Mouse (Mus musculus) midbrain, embryonic 15.5 days (tissue): ENCODE results near the gene Tmem131l. TPM values are rescaled to one million over a fixed set of nuclear protein-coding genes. Genes with fewer than 3 reads are reported as not detected.

Experiments used
- ATAC-seq: fragments of 200-750 bp; cut with Nextera tagmentation; replicated peaks from 2 replicates; pipeline ENCODE4 v1.8.0; 2017; ENCODE audit warnings: moderate TSS enrichment
- H3K27ac ChIP-seq: fragments of 300-500 bp; sonication (generic); 2 replicates; pipeline ENCODE4 v1.5.1; 2015; ENCODE audit warnings: mild to moderate bottlenecking, inconsistent platforms
- H3K27me3 ChIP-seq: fragments of 300-500 bp; sonication (generic); replicated peaks from 2 replicates; pipeline ENCODE4 v1.6.1; 2015; ENCODE audit warnings: inconsistent platforms
- H3K36me3 ChIP-seq: fragments of 300-500 bp; sonication (generic); replicated peaks from 2 replicates; pipeline ENCODE4 v1.6.1; 2015; ENCODE audit warnings: inconsistent platforms
- H3K4me1 ChIP-seq: fragments of 300-500 bp; sonication (generic); 2 replicates; pipeline ENCODE4 v1.6.1; 2015; ENCODE audit warnings: inconsistent platforms
- H3K4me2 ChIP-seq: fragments of 300-500 bp; sonication (generic); 2 replicates; pipeline ENCODE4 v1.6.1; 2015; ENCODE audit warnings: inconsistent platforms, mild to moderate bottlenecking, moderate library complexity
- H3K4me3 ChIP-seq: fragments of 300-500 bp; sonication (generic); 2 replicates; pipeline ENCODE4 v1.5.1; 2015; ENCODE audit warnings: mild to moderate bottlenecking, inconsistent platforms
- H3K9ac ChIP-seq: fragments of 300-500 bp; sonication (generic); 2 replicates; pipeline ENCODE4 v1.6.1; 2015; ENCODE audit warnings: mild to moderate bottlenecking, inconsistent platforms
- H3K9me3 ChIP-seq: fragments of 300-500 bp; sonication (generic); 2 replicates; pipeline ENCODE4 v1.6.1; 2016; ENCODE audit warnings: inconsistent platforms
- WGBS: fragments of 180-500 bp; shearing (Covaris S2); methylation state at CpG from one replicate; pipeline ENCODE4 v1.1.7; 2015; ENCODE audit warnings: mixed read lengths; 5-methylcytosine and 5-hydroxymethylcytosine counted together
- polyA plus RNA-seq: library from polyadenylated mRNA; unstranded; fragments of >200 nt; fragmentation: Nextera tagmentation; extraction: Ambion mirVana; gene quantifications from 2 replicates; pipeline ENCODE4 v1.2.1, GENCODE M21; 2015

Gene Tmem131l
- polyA plus RNA-seq, 1 experiment from 2014 or later = 70.7 TPM

DNA sequence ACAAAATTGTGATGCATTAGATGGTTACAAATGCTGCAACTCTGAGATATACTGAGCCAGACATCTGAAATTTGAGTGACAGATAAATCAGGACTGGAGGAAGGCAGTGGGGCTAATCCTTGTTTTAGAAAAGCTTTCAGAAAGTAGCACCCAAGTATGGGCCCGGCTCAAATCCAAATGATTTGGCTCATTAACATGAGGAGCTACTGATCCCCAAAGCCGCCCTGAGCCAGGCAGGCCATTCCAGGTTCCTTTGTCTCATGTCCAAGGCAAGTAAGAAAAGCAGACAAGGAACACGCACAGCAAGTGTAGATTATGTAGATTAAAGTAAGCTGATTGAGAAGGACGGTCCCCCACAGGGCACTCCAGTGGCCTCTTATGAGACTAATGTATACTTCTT lies 57.2 kb downstream of the Tmem131l start:
- Histone ChIP-seq H3K4me2 (no peak overlapping the region), H3K36me3 (no peaks in the 10 kb centered on the region), H3K27ac (0 out of 2 replicates have a peak overlapping the region, but pooled peaks have one; percentile 2), H3K4me3 (no peak overlapping the region), H3K27me3 (no peaks in the 10 kb centered on the region), H3K4me1 (peaks cover 90% of the 10 kb centered on the region), H3K9me3 (no peaks in the 10 kb centered on the region), H3K9ac (no peak overlapping the region)
- ATAC-seq = no peak
- WGBS = 22% methylated on average over 4 of the region's 4 CpGs

- Histone ChIP-seq H3K27ac (peak overlapping the region; percentile 86), H3K4me2 (peak overlapping the region; percentile 17), H3K36me3 (no peaks in the 10 kb centered on the region), H3K4me1 (peaks cover 72% of the 10 kb centered on the region), H3K9me3 (no peaks in the 10 kb centered on the region), H3K27me3 (no peaks in the 10 kb centered on the region), H3K4me3 (no peak overlapping the region), H3K9ac (peak overlapping the region; percentile 24)
- ATAC-seq = peak; percentile 86
- 6% methylated on average over 6 of the region's 6 CpGs for WGBS
Measured at GRCm38 (mm10) chr3:83980231-83980872, 59.6 kb downstream of the Tmem131l start.

DNA sequence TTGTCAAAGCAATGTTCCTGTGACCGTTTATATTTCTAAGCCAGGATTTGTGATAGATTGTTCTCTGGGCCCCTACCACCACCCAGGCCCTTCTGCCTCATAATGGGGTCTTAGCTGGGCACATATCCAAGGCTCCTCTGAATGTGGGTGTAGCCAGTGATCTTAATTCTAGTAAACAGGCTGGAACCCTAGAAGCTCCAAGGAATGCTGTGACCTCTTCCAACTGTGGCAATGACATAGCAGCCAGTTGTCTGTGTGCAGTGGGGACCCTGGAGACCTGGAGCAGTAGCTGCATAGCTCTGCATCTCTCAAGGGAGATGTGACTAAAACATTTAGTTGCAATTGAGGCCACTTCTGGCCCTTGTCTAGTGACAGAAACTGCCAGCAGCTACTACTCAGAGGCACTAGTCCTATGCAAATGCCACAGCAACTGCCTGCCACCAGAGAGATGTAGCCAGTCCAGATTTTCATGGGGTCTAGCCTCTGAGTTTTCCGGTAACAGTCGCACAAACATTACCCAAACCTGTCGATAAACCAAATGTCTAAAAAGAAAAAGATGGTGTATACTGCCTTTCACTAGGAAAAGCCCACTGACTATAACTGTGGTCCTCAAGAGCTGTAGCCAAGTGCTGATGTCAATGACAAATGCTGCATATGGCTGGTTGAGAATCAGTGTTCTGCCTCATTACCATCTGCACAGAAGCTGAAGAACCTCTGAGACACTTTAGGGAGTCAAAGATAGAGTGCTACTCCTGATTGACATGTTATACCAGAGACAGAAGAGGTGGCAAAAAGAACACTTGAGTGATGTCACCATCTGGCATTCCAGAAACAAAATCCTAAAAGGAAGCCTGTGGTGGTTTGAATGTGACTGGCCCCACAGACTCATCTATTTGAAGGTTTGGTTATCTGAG lies 61.2 kb downstream of the Tmem131l start:
- H3K27ac ChIP-seq = peak overlapping the region; percentile 86
- no peak for ATAC-seq
- H3K4me3 ChIP-seq = no peak overlapping the region

DNA sequence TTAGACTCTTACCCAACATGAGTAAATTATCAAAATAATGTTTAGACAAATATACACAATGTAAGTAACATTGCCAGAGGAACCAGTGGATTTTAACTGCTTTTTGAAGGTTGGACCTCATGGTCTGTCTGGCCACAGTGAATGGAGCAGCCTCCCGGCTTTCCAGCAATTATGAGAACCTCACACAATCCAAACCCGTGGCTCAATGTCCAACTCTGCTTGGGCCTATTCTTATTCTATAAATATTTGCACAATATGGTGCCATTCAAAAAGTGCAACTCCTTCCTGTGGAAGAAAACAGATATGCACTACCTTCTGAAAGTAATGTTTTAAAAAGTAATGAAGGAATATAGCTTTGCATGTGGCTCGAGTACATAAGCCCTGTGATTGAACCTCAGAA lies 62.2 kb downstream of the Tmem131l start:
- no peak overlapping the region for H3K4me3 ChIP-seq
- H3K4me1 ChIP-seq = peaks cover 58% of the 10 kb centered on the region
- no peak overlapping the region for H3K9ac ChIP-seq
- H3K27me3 ChIP-seq = no peaks in the 10 kb centered on the region
- no peaks in the 10 kb centered on the region for H3K9me3 ChIP-seq
- WGBS = 74% methylated on average over 3 of the region's 3 CpGs
- H3K27ac ChIP-seq = no peak overlapping the region
- no peaks in the 10 kb centered on the region for H3K36me3 ChIP-seq
- no peak overlapping the region for H3K4me2 ChIP-seq
- ATAC-seq = no peak

More for the DNA sequence above, 61.2 kb downstream of the Tmem131l start:
- Histone ChIP-seq H3K9me3 (no peaks in the 10 kb centered on the region), H3K27me3 (no peaks in the 10 kb centered on the region), H3K9ac (no peak overlapping the region), H3K4me2 (no peak overlapping the region), H3K36me3 (no peaks in the 10 kb centered on the region), H3K4me1 (peaks cover 64% of the 10 kb centered on the region)
- whole genome bisulfite sequencing = 74% methylated on average over 4 of the region's 4 CpGs

DNA sequence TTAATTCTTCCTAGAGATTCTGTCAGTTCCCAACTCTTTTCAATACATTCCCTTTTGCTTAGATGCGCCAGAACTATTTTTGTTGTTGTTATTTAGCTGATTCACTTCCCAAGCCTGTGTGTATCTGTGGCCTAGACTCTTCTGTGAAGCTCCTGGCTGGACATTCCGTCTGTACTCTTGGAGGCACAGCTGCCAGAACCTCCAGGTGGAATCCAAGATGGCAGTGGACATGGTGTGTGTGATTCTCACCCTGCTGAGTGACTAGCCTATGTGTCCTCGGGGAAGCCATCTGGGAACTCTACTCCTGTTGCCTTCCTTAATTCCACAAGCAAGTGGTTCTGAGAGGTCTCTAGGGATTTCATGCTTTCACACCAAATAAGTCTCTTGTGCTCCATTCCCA lies 63.8 kb downstream of the Tmem131l start:
- 84% methylated on average over 3 of the region's 3 CpGs for WGBS

GRCm38 (mm10) chr3:83973339-83973738 lies 66.6 kb downstream of the Tmem131l start:
- Histone ChIP-seq H3K4me3 (no peak overlapping the region), H3K4me1 (peaks cover 29% of the 10 kb centered on the region), H3K27ac (no peak overlapping the region), H3K4me2 (no peak overlapping the region), H3K9ac (no peak overlapping the region), H3K9me3 (no peaks in the 10 kb centered on the region), H3K36me3 (no peaks in the 10 kb centered on the region), H3K27me3 (no peaks in the 10 kb centered on the region)
- 67% methylated on average over 2 of the region's 2 CpGs for WGBS
- ATAC-seq = no peak

More for the DNA sequence above, 63.8 kb downstream of the Tmem131l start:
- H3K27me3 ChIP-seq = no peaks in the 10 kb centered on the region
- H3K9ac ChIP-seq = no peak overlapping the region
- H3K9me3 ChIP-seq = no peaks in the 10 kb centered on the region
- ATAC-seq = no peak
- no peaks in the 10 kb centered on the region for H3K36me3 ChIP-seq
- H3K4me3 ChIP-seq = no peak overlapping the region
- no peak overlapping the region for H3K4me2 ChIP-seq
- peaks cover 52% of the 10 kb centered on the region for H3K4me1 ChIP-seq
- no peak overlapping the region for H3K27ac ChIP-seq

GRCm38 (mm10) chr3:83970629-83971028 lies 69.3 kb downstream of the Tmem131l start:
- H3K9me3 ChIP-seq = no peaks in the 10 kb centered on the region
- H3K4me3 ChIP-seq = no peak overlapping the region
- no peak overlapping the region for H3K4me2 ChIP-seq
- WGBS = 48% methylated on average over 1 of the region's 1 CpGs
- H3K9ac ChIP-seq = no peak overlapping the region
- H3K36me3 ChIP-seq = no peaks in the 10 kb centered on the region
- H3K4me1 ChIP-seq = peaks cover 24% of the 10 kb centered on the region
- ATAC-seq = no peak
- no peak overlapping the region for H3K27ac ChIP-seq
- no peaks in the 10 kb centered on the region for H3K27me3 ChIP-seq

DNA sequence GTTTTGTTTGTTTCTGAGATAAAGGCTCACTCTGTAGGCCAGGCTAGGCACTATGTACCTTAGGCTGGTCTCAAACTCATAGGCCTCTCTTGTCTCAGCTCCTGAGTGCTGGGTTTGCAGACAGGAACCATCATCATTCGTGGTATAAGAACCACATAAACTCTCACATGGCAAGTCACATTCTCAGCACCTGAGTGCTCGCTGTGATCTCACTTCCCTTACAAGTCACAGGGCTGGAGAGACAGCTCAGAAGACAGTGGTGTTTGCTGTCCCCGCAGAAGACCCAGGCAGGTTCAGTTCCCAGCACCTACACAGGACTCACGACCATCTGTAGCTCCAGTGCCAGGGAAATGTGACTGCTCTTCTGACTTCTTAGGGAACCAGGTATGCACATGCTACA lies 70.9 kb downstream of the Tmem131l start:
- no peaks in the 10 kb centered on the region for H3K27me3 ChIP-seq
- H3K9ac ChIP-seq = no peak overlapping the region
- H3K4me3 ChIP-seq = no peak overlapping the region
- H3K27ac ChIP-seq = no peak overlapping the region
- no peaks in the 10 kb centered on the region for H3K9me3 ChIP-seq
- peaks cover 25% of the 10 kb centered on the region for H3K4me1 ChIP-seq
- no peak for ATAC-seq
- WGBS = 90% methylated on average over 4 of the region's 4 CpGs
- H3K36me3 ChIP-seq = no peaks in the 10 kb centered on the region
- H3K4me2 ChIP-seq = no peak overlapping the region

DNA sequence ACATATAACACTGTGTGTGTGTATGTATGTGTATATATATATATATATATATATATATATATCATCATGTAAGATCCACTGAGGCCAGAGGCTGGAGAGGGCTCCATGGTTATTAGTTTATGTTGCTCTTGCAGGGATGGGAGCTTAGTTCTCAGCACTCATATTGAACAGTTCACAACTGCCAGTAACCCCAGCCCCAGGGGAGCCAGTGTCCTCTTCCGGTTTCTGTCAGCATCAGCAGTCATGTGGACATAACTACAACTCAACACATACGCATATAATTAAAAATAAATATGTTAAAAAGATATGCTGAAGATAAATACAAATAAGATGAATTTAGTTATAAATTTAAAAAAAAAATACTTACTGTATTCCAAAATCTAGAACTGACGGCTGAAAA lies 72.2 kb downstream of the Tmem131l start:
- H3K27me3 ChIP-seq = no peaks in the 10 kb centered on the region
- H3K4me1 ChIP-seq = peaks cover 25% of the 10 kb centered on the region
- no peak overlapping the region for H3K4me3 ChIP-seq
- no peaks in the 10 kb centered on the region for H3K36me3 ChIP-seq
- no peak overlapping the region for H3K4me2 ChIP-seq
- WGBS = 72% methylated on average over 3 of the region's 3 CpGs
- no peaks in the 10 kb centered on the region for H3K9me3 ChIP-seq
- ATAC-seq = no peak
- H3K9ac ChIP-seq = no peak overlapping the region
- H3K27ac ChIP-seq = no peak overlapping the region

GRCm38 (mm10) chr3:83965333-83965732 lies 74.6 kb downstream of the Tmem131l start:
- H3K27ac ChIP-seq = 0 out of 2 replicates have a peak overlapping the region, but pooled peaks have one; percentile 42
- no peaks in the 10 kb centered on the region for H3K27me3 ChIP-seq
- WGBS = 63% methylated on average over 2 of the region's 2 CpGs
- H3K4me2 ChIP-seq = no peak overlapping the region
- 0 out of 2 replicates have a peak, but pooled peaks cover 4% of the 10 kb centered on the region for H3K36me3 ChIP-seq
- H3K4me3 ChIP-seq = no peak overlapping the region
- no peaks in the 10 kb centered on the region for H3K9me3 ChIP-seq
- H3K9ac ChIP-seq = no peak overlapping the region
- ATAC-seq = 0 out of 2 replicates have a peak, but pooled peaks have one; percentile 21
- peaks cover 19% of the 10 kb centered on the region; the same call in 1 of the 2 replicates for H3K4me1 ChIP-seq

DNA sequence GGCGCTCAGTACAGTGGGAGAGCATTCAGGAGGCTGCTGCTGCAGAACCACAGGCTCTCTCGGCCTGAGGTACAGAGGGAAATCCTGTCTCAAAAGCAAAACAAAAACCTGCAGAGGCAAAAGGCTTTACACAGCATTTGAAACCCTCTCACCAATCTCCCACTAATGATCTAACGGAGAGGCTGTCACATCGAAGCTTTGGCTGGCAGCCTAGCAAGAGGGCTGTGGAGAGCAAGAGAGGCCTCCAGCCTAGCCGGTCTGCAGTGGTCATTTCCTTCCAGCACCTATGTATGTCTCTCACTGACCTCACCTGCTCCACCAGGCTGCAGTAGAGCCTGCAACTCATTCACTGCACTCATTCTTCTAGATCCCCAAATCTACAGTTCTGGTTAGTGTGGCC lies 76.3 kb downstream of the Tmem131l start:
- Histone ChIP-seq H3K27me3 (no peaks in the 10 kb centered on the region), H3K9ac (no peak overlapping the region), H3K4me3 (no peak overlapping the region), H3K4me1 (peaks cover 19% of the 10 kb centered on the region; the same call in 1 of the 2 replicates), H3K27ac (no peak overlapping the region), H3K4me2 (no peak overlapping the region), H3K9me3 (no peaks in the 10 kb centered on the region), H3K36me3 (peaks cover 17% of the 10 kb centered on the region; the same call in 1 of the 2 replicates)
- no peak for ATAC-seq
- WGBS = 65% methylated on average over 5 of the region's 5 CpGs

GRCm38 (mm10) chr3:83962571-83962970 lies 77.4 kb downstream of the Tmem131l start:
- WGBS = 62% methylated on average over 3 of the region's 3 CpGs
- Histone ChIP-seq H3K4me2 (no peak overlapping the region), H3K27me3 (no peaks in the 10 kb centered on the region), H3K27ac (no peak overlapping the region), H3K4me1 (peaks cover 19% of the 10 kb centered on the region; the same call in 1 of the 2 replicates), H3K9me3 (no peaks in the 10 kb centered on the region), H3K4me3 (no peak overlapping the region), H3K36me3 (peaks cover 19% of the 10 kb centered on the region; the same call in 1 of the 2 replicates), H3K9ac (no peak overlapping the region)
- no peak for ATAC-seq
